Mouse (Mus musculus): ENCODE data around the gene Ooep. TPM values are rescaled to one million over a fixed set of nuclear protein-coding genes. Genes with fewer than 3 reads are reported as not detected.

Ooep gene
- polyA plus RNA-seq, 1 experiment from 2014 or later, result 1.4 TPM

DNA sequence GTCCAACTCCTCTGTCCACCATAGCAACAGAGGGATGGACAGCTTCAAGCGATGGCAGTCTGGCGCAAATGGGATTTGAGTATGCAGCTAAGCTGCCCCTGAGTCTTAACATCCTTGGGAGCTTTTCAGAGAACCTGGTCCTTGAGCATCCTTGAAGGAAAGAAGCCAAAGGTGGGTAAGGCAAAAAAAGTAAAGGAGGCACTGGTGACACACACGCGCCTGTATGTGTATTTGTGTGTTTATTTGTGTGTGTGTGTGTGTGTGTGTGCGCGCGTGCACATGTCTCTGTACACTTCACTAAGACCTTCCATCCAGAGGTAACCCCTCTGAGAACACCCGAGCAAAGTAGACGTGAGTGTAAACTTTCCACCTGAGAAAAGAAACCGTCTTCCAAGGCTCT, 15.2 kb upstream of the Ooep start:
- 88% methylated on average over 10 of the region's 10 CpGs for WGBS

DNA sequence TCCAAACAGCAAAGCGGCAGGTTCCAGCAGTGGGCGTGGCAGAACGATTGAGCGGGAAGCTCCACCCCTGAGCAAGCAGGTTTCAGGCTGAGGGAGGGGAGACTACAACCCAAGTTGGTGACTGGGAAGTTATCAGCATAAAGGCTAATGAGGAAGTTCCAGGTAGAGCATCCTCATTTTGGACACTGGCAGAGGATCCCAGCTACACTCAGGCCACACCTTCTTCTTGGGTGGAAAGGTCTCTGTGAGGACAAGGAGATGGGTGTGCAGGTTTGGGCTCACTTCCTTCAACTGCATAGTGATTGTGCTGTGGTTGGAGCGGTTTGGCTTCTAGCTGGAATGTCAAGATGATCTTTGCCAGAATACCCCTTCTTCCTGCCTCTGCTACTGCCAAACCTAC, 11.5 kb upstream of the Ooep start:
- Histone ChIP-seq H3K4me1 (ENCODE audit: control insufficient read depth, insufficient read depth, low read length) (no peaks in the 10 kb centered on the region), H3K9me3 (ENCODE audit: control insufficient read depth, low read length) (no peaks in the 10 kb centered on the region), H3K9ac (ENCODE audit: low read length) (no peak overlapping the region), H3K4me3 (ENCODE audit: low read depth, low read length) (no peak overlapping the region), H3K36me3 (ENCODE audit: control insufficient read depth, insufficient read depth, low read length) (no peaks in the 10 kb centered on the region), H3K27me3 (ENCODE audit: control insufficient read depth, insufficient read depth, low read length) (peaks cover 15% of the 10 kb centered on the region), H3K4me2 (no peak overlapping the region), H3K27ac (ENCODE audit: low read depth, low read length) (no peak overlapping the region)
- 67% methylated on average over 5 of the region's 5 CpGs for WGBS
- no peak for DNase-seq (ENCODE audit: low spot score, missing footprints)
- no peak for ATAC-seq (ENCODE audit: low FRiP score)

More for the DNA sequence above, 15.2 kb upstream of the Ooep start:
- Histone ChIP-seq H3K36me3 (ENCODE audit: control insufficient read depth, insufficient read depth, low read length) (no peaks in the 10 kb centered on the region), H3K4me2 (no peak overlapping the region), H3K27me3 (ENCODE audit: control insufficient read depth, insufficient read depth, low read length) (peaks cover 41% of the 10 kb centered on the region), H3K9me3 (ENCODE audit: control insufficient read depth, low read length) (no peaks in the 10 kb centered on the region), H3K27ac (ENCODE audit: low read depth, low read length) (no peak overlapping the region), H3K9ac (ENCODE audit: low read length) (no peak overlapping the region), H3K4me3 (ENCODE audit: low read depth, low read length) (no peak overlapping the region), H3K4me1 (ENCODE audit: control insufficient read depth, insufficient read depth, low read length) (no peaks in the 10 kb centered on the region)
- ATAC-seq (ENCODE audit: low FRiP score) (no peak), DNase-seq (ENCODE audit: low spot score, missing footprints) (no peak)

GRCm38 (mm10) chr9:78386947-78387346, 8.4 kb upstream of the Ooep start:
- no peak for DNase-seq (ENCODE audit: low spot score, missing footprints)
- no peak overlapping the region for H3K9ac ChIP-seq (ENCODE audit: low read length)
- no peak for ATAC-seq (ENCODE audit: low FRiP score)

DNA sequence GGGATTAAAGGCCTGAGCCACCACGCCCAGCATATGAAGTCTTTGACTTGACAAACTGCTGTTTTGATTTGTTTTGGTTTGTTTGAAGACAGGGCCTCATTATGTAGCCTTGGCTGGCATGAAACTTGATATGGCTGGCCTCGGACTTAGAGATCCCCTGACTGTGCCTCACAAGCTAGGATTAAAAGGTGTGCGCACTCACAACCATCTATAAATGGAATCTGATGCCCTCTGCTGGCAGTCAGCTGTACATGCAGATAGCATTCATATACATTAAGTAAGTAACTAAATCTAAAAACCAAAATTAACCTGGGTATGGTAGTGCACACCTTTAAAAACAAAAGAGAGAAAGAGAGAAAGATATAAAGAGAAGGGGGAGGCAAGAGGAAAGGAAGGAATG, 7.4 kb upstream of the Ooep start:
- WGBS, result 52% methylated on average over 3 of the region's 3 CpGs
- no peaks in the 10 kb centered on the region for H3K4me1 ChIP-seq (ENCODE audit: control insufficient read depth, insufficient read depth, low read length)
- H3K27me3 ChIP-seq (ENCODE audit: control insufficient read depth, insufficient read depth, low read length), result no peaks in the 10 kb centered on the region
- ATAC-seq (ENCODE audit: low FRiP score), result no peak
- H3K27ac ChIP-seq (ENCODE audit: low read depth, low read length), result no peak overlapping the region
- H3K4me3 ChIP-seq (ENCODE audit: low read depth, low read length), result no peak overlapping the region
- H3K9ac ChIP-seq (ENCODE audit: low read length), result no peak overlapping the region
- no peaks in the 10 kb centered on the region for H3K36me3 ChIP-seq (ENCODE audit: control insufficient read depth, insufficient read depth, low read length)
- peak; percentile 88 for DNase-seq (ENCODE audit: low spot score, missing footprints)
- no peaks in the 10 kb centered on the region for H3K9me3 ChIP-seq (ENCODE audit: control insufficient read depth, low read length)
- H3K4me2 ChIP-seq, result no peak overlapping the region

More at GRCm38 (mm10) chr9:78386947-78387346, 8.4 kb upstream of the Ooep start:
- Histone ChIP-seq H3K27me3 (ENCODE audit: control insufficient read depth, insufficient read depth, low read length) (no peaks in the 10 kb centered on the region), H3K4me3 (ENCODE audit: low read depth, low read length) (no peak overlapping the region), H3K36me3 (ENCODE audit: control insufficient read depth, insufficient read depth, low read length) (no peaks in the 10 kb centered on the region), H3K4me2 (no peak overlapping the region), H3K9me3 (ENCODE audit: control insufficient read depth, low read length) (no peaks in the 10 kb centered on the region), H3K4me1 (ENCODE audit: control insufficient read depth, insufficient read depth, low read length) (no peaks in the 10 kb centered on the region), H3K27ac (ENCODE audit: low read depth, low read length) (no peak overlapping the region)
- WGBS, result 86% methylated on average over 7 of the region's 7 CpGs

- 21% methylated on average over 8 of the region's 8 CpGs for WGBS
- ATAC-seq (ENCODE audit: low FRiP score), result no peak
- H3K9ac ChIP-seq (ENCODE audit: low read length), result no peak overlapping the region; the same call in 1 of the 2 replicates
Measured at GRCm38 (mm10) chr9:78377546-78377945, 979 bp downstream of the Ooep start.

DNA sequence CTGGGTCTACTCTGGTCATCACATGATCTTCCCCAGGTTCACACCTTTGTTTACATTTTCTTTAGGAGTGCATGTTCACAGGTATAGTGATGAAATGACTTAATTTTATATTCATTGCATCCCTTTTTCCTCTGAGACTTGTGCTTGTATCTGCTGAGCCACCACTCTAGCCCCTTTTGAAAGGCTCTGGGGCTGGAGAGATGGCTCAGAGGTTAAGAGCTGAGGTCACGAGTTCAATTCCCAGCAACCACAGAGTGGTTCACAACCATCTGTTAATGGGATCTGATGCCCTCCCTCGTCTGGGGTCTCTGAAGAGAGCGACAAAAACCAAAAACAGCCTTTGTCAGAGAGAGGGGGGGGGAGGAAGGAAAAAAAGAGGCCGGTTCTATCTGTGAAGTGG, 3.0 kb downstream of the Ooep start:
- 74% methylated on average over 4 of the region's 4 CpGs for WGBS
- no peak overlapping the region for H3K4me2 ChIP-seq
- no peak for ATAC-seq (ENCODE audit: low FRiP score)

More at GRCm38 (mm10) chr9:78377546-78377945, 979 bp downstream of the Ooep start:
- Histone ChIP-seq H3K9me3 (ENCODE audit: control insufficient read depth, low read length) (no peaks in the 10 kb centered on the region), H3K4me2 (peak overlapping the region; percentile 64), H3K4me1 (ENCODE audit: control insufficient read depth, insufficient read depth, low read length) (peaks cover 6% of the 10 kb centered on the region), H3K27me3 (ENCODE audit: control insufficient read depth, insufficient read depth, low read length) (peaks cover 2% of the 10 kb centered on the region; the same call in 1 of the 2 replicates), H3K27ac (ENCODE audit: low read depth, low read length) (no peak overlapping the region), H3K4me3 (ENCODE audit: low read depth, low read length) (0 out of 2 replicates have a peak overlapping the region, but pooled peaks have one; percentile 30), H3K36me3 (ENCODE audit: control insufficient read depth, insufficient read depth, low read length) (no peaks in the 10 kb centered on the region)
- DNase-seq (ENCODE audit: low spot score, missing footprints), result peak; percentile 86

GRCm38 (mm10) chr9:78374885-78375389, 3.6 kb downstream of the Ooep start:
- peaks cover 6% of the 10 kb centered on the region for H3K4me1 ChIP-seq (ENCODE audit: control insufficient read depth, insufficient read depth, low read length)
- H3K27me3 ChIP-seq (ENCODE audit: control insufficient read depth, insufficient read depth, low read length), result peaks cover 2% of the 10 kb centered on the region; the same call in 1 of the 2 replicates
- no peak overlapping the region for H3K4me2 ChIP-seq
- no peak overlapping the region for H3K4me3 ChIP-seq (ENCODE audit: low read depth, low read length)
- H3K9ac ChIP-seq (ENCODE audit: low read length), result no peak overlapping the region
- H3K9me3 ChIP-seq (ENCODE audit: control insufficient read depth, low read length), result no peaks in the 10 kb centered on the region
- no peak for ATAC-seq (ENCODE audit: low FRiP score)
- H3K27ac ChIP-seq (ENCODE audit: low read depth, low read length), result no peak overlapping the region
- WGBS, result 84% methylated on average over 1 of the region's 1 CpGs
- DNase-seq (ENCODE audit: low spot score, missing footprints), result no peak
- H3K36me3 ChIP-seq (ENCODE audit: control insufficient read depth, insufficient read depth, low read length), result no peaks in the 10 kb centered on the region

More for the DNA sequence above, 3.0 kb downstream of the Ooep start:
- Histone ChIP-seq H3K4me3 (ENCODE audit: low read depth, low read length) (no peak overlapping the region), H3K27me3 (ENCODE audit: control insufficient read depth, insufficient read depth, low read length) (peaks cover 2% of the 10 kb centered on the region; the same call in 1 of the 2 replicates), H3K9me3 (ENCODE audit: control insufficient read depth, low read length) (no peaks in the 10 kb centered on the region), H3K4me1 (ENCODE audit: control insufficient read depth, insufficient read depth, low read length) (peaks cover 6% of the 10 kb centered on the region), H3K36me3 (ENCODE audit: control insufficient read depth, insufficient read depth, low read length) (no peaks in the 10 kb centered on the region), H3K27ac (ENCODE audit: low read depth, low read length) (no peak overlapping the region), H3K9ac (ENCODE audit: low read length) (no peak overlapping the region)
- no peak for DNase-seq (ENCODE audit: low spot score, missing footprints)

DNA sequence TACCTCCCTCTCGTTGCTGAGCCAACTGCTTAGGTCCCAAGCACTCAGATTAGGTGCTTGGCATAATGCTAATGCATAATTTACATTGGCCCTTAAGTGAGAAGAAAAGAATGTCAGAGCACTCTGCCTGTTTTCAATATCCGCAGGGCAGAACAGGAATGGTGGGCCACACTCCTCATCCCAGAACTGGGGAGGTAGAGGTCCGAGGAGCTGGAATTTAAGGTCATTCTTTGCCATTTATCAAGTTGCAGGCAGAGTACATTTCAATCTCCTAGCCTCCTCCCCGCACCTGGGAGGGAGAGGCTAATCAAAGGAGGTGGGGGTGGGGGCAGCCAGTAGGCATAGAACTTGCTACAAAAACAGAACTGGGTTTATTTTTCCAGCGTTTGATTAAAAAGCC, 4.1 kb downstream of the Ooep start:
- no peak overlapping the region for H3K9ac ChIP-seq (ENCODE audit: low read length)
- H3K9me3 ChIP-seq (ENCODE audit: control insufficient read depth, low read length), result no peaks in the 10 kb centered on the region
- DNase-seq (ENCODE audit: low spot score, missing footprints) (no peak), ATAC-seq (ENCODE audit: low FRiP score) (no peak)
- H3K4me1 ChIP-seq (ENCODE audit: control insufficient read depth, insufficient read depth, low read length), result peaks cover 6% of the 10 kb centered on the region
- WGBS, result 70% methylated on average over 5 of the region's 5 CpGs
- H3K4me3 ChIP-seq (ENCODE audit: low read depth, low read length), result no peak overlapping the region
- no peak overlapping the region for H3K27ac ChIP-seq (ENCODE audit: low read depth, low read length)
- H3K36me3 ChIP-seq (ENCODE audit: control insufficient read depth, insufficient read depth, low read length), result no peaks in the 10 kb centered on the region
- H3K27me3 ChIP-seq (ENCODE audit: control insufficient read depth, insufficient read depth, low read length), result peaks cover 2% of the 10 kb centered on the region; the same call in 1 of the 2 replicates
- no peak overlapping the region for H3K4me2 ChIP-seq

DNA sequence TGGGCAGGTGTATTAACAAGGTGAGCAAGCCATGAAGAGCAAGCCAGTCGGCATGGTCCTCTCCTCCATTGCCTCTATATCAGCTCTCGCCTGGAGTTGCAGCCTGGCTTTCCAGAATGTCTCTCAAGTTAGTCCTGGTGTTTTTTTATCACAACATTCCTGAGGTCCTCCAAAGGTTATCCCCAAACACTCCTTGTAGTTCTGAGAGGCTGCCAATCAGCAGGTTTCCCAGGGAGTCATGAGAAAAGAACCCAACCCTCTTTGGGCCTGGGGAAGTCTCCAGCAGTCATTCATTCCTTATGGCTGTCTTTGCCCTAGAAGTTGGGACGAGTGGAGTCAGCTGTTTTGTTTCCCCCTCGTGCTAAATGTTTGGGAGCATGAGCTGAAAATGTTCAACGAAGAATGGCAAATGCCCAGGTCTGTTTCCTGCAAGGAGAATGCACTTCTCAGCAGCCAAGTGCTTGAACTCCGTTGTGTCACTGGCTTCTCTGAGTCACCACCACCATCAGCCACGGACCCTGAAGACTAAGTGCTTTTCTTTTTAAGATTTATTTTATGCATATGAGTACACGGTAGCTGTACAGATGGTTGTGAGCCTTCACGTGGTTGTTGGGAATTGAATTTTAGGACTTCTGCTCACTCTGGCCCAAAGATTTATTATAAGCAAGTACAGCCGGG, 5.6 kb downstream of the Ooep start:
- WGBS, result 91% methylated on average over 10 of the region's 10 CpGs
- no peak for ATAC-seq (ENCODE audit: low FRiP score)
- peaks cover 4% of the 10 kb centered on the region for H3K4me1 ChIP-seq (ENCODE audit: control insufficient read depth, insufficient read depth, low read length)
- no peak overlapping the region for H3K4me2 ChIP-seq
- no peak overlapping the region for H3K27ac ChIP-seq (ENCODE audit: low read depth, low read length)
- no peaks in the 10 kb centered on the region for H3K9me3 ChIP-seq (ENCODE audit: control insufficient read depth, low read length)
- H3K4me3 ChIP-seq (ENCODE audit: low read depth, low read length), result no peak overlapping the region
- no peaks in the 10 kb centered on the region for H3K36me3 ChIP-seq (ENCODE audit: control insufficient read depth, insufficient read depth, low read length)
- no peak overlapping the region for H3K9ac ChIP-seq (ENCODE audit: low read length)
- 0 out of 2 replicates have a peak, but pooled peaks cover 2% of the 10 kb centered on the region for H3K27me3 ChIP-seq (ENCODE audit: control insufficient read depth, insufficient read depth, low read length)
- DNase-seq (ENCODE audit: low spot score, missing footprints), result no peak
